Comparison of ENCODE assay signal across 8 mouse cellular contexts in the genomic region with DNA sequence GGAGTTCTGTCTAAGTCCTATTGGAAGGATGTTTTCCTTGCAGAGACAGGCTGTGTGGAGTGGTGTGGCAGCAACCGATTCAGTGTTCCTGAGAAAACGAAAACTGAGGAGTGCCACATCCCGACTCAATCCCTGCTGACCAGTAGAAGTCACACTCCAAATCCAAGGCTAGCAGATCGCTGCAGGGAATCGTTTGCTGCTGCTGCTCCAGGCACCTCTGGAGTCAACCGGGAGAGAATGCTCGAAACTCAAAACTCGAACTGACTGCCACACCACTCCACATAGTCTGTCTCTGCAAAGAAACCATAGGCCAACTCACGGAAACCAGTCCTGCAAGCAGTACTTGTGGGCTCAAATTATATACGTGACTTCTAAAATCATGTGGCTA. TPM values are rescaled to one million over a fixed set of nuclear protein-coding genes. Genes with fewer than 3 reads are reported as not detected.
DNase-seq lines count a peak whose midpoint lies in the region; ATAC-seq lines count a peak whose summit lies in the region.

No protein-coding gene starts in this region.

- H3K27ac ChIP-seq in hindbrain, embryonic 16.5 days (ENCODE audit: low read depth, low read length): peak overlapping the region; percentile 99
- peak overlapping the region; percentile 95 for H3K27ac ChIP-seq in lung, embryonic 16.5 days (ENCODE audit: low read length)

- WGBS in hindbrain, embryonic 16.5 days: 24% methylated on average over 10 of the region's 10 CpGs
- 16% methylated on average over 10 of the region's 10 CpGs for WGBS in lung, embryonic 16.5 days

- H3K36me3 ChIP-seq in hindbrain, embryonic 16.5 days (ENCODE audit: control insufficient read depth, insufficient read depth, low read length): no peaks in the 10 kb centered on the region
- no peaks in the 10 kb centered on the region for H3K36me3 ChIP-seq in lung, embryonic 16.5 days (ENCODE audit: control insufficient read depth, insufficient read depth, low read length)

- H3K4me3 ChIP-seq in hindbrain, embryonic 16.5 days (ENCODE audit: low read length): peak overlapping the region; percentile 69
- H3K4me3 ChIP-seq in lung, embryonic 16.5 days (ENCODE audit: low read length): peak overlapping the region; percentile 56

- peak overlapping the region; percentile 92 for H3K4me2 ChIP-seq in hindbrain, embryonic 16.5 days (ENCODE audit: low read length)
- peak overlapping the region; percentile 58 for H3K4me2 ChIP-seq in lung, embryonic 16.5 days (ENCODE audit: low read depth, low read length)

- peaks cover 3% of the 10 kb centered on the region; the same call in 1 of the 2 replicates for H3K9me3 ChIP-seq in hindbrain, embryonic 16.5 days (ENCODE audit: control insufficient read depth, low read length)
- peaks cover 3% of the 10 kb centered on the region; the same call in 1 of the 2 replicates for H3K9me3 ChIP-seq in lung, embryonic 16.5 days (ENCODE audit: control insufficient read depth, low read length)

- intact Hi-C loops in left cerebral cortex, postnatal 10 days (cut with DNase I): no loop called here

- H3K27me3 ChIP-seq in hindbrain, embryonic 16.5 days (replicated peaks; ENCODE audit: control insufficient read depth, insufficient read depth, low read length): no peaks in the 10 kb centered on the region
- H3K27me3 ChIP-seq in lung, embryonic 16.5 days (ENCODE audit: control insufficient read depth, insufficient read depth, low read depth, low read length): no peaks in the 10 kb centered on the region

- H3K4me1 ChIP-seq in hindbrain, embryonic 16.5 days (ENCODE audit: control insufficient read depth, insufficient read depth, low read depth, low read length): peaks cover 17% of the 10 kb centered on the region
- peaks cover 15% of the 10 kb centered on the region for H3K4me1 ChIP-seq in lung, embryonic 16.5 days (replicated peaks; ENCODE audit: control insufficient read depth, insufficient read depth, low read length)

- peak; percentile 25 for ATAC-seq in hindbrain, embryonic 16.5 days
- 0 out of 2 replicates have a peak, but pooled peaks have one; percentile 3 for ATAC-seq in lung, embryonic 16.5 days (ENCODE audit: low read depth)

- H3K9ac ChIP-seq in hindbrain, embryonic 16.5 days (ENCODE audit: low read depth, low read length): peak overlapping the region; percentile 82
- H3K9ac ChIP-seq in lung, embryonic 16.5 days (ENCODE audit: low read length): peak overlapping the region; percentile 71

- DNase-seq in cerebellum, adult 9-11 months: peak; percentile 39
- DNase-seq in cerebellum, postnatal 36 days: no peak
- peak; percentile 21 for DNase-seq in thymus, postnatal 14 days
- no peak for DNase-seq in thymus, postnatal 0 days (ENCODE audit: low spot score)
- no peak for DNase-seq in left cerebral cortex, postnatal 10 days (ENCODE audit: extremely low spot score in 1 of 2, low spot score in 2 of 2)
- no peak for DNase-seq in layer of hippocampus, adult 9-10 months (ENCODE audit: low spot score)

RNA-seq across cellular contexts. Expression of a gene that starts 0.4 kb away (rescaled TPM):
- 12.6 and 15.1 TPM in 2 replicates for polyA plus RNA-seq in thymus, postnatal 0 days (2015; fragmentation: Nextera tagmentation; extraction: Ambion mirVana)
- 5.2 TPM in 2 replicates for polyA plus RNA-seq in hindbrain, embryonic 16.5 days (2015; fragmentation: Nextera tagmentation; extraction: Ambion mirVana)
- 12.4 and 13.1 TPM in 2 replicates for polyA plus RNA-seq in lung, embryonic 16.5 days (2015; fragmentation: Nextera tagmentation; extraction: Ambion mirVana)
- 1 to 10 TPM; 3.4 to 4.1 TPM for total RNA-seq in left cerebral cortex, postnatal 10 days (2021)

RNA-seq across cellular contexts. Expression of a gene that starts 47.3 kb away (rescaled TPM):
- 191 and 200 TPM in 2 replicates for polyA plus RNA-seq in thymus, postnatal 0 days (2015; fragmentation: Nextera tagmentation; extraction: Ambion mirVana)
- 85.4 and 91.2 TPM in 2 replicates for polyA plus RNA-seq in hindbrain, embryonic 16.5 days (2015; fragmentation: Nextera tagmentation; extraction: Ambion mirVana)
- polyA plus RNA-seq in lung, embryonic 16.5 days (2015; fragmentation: Nextera tagmentation; extraction: Ambion mirVana): 148 and 151 TPM in 2 replicates
- total RNA-seq in left cerebral cortex, postnatal 10 days (2021): 10 to 100 TPM; 21.4 to 23.3 TPM

Comparison
In these comparisons a context has a peak if more than half of its experiments do, and no peak if none do; other contexts are left out.
1. DNase-seq: peak in cerebellum, adult 9-11 months (single experiment) and thymus, postnatal 14 days (single experiment); none in cerebellum, postnatal 36 days (0 of 2), thymus, postnatal 0 days (single experiment), left cerebral cortex, postnatal 10 days (0 of 2) and layer of hippocampus, adult 9-10 months (single experiment).